Mouse (Mus musculus) G1E (cell line): Measurements from ENCODE around the gene 2610021A01Rik.

Experiments
- CTCF ChIP-seq: IDR thresholded peaks from 2 replicates; pipeline ENCODE4 v1.5.1; 2012; ENCODE audit warnings: low read depth, low read length, inconsistent platforms, mixed read lengths
- GATA1 ChIP-seq: IDR thresholded peaks from 2 replicates; pipeline ENCODE4 v1.6.1; 2012; ENCODE audit warnings: borderline replicate concordance, low read length, inconsistent platforms, mixed read lengths
- POLR2AphosphoS5 ChIP-seq: IDR thresholded peaks from 2 replicates; pipeline ENCODE4 v1.6.1; 2012; ENCODE audit warnings: low read depth, low read length, inconsistent platforms; ENCODE audit not compliant: insufficient replicate concordance
- TAL1 ChIP-seq: conservative IDR thresholded peaks from 2 replicates; pipeline ENCODE4 v1.6.1; 2012; ENCODE audit warnings: low read depth, low read length, inconsistent platforms, mixed read lengths

DNA sequence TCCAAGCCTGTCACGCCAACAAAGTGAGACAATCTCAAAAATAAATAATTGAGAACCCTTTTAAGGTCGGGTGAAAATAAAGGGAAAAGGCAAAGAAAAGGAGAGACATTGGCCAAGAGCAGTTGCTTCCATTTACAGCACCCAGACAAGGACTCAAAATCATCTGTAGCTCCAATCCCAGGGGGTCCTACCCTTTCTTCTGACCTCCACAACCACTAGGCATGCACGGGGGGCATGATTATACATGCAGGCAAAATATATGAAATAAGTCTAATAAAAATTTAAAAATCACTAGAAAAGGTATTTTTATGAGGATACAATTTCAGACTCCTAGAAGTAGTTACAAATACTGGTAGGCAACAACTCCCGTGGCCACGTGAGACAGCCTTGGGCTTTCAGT lies 415 bp upstream of the 2610021A01Rik start:
- TF ChIP-seq CTCF (no peak), POLR2AphosphoS5 (no peak), TAL1 (no peak), GATA1 (no peak)
